Mouse (Mus musculus) small intestine, adult 2 months (tissue): ENCODE measurements around the gene Smpx. TPM values are rescaled to one million over a fixed set of nuclear protein-coding genes. Genes with fewer than 3 reads are reported as not detected.

Experiments
- H3K27ac ChIP-seq: fragments of 200-500 bp; 2 replicates; pipeline ENCODE4 v1.5.1; 2012; ENCODE audit warnings: low read depth, low read length, control low read depth, inconsistent platforms; ENCODE audit not compliant: insufficient read depth
- H3K27me3 ChIP-seq: fragments of 200-500 bp; 2 replicates; pipeline ENCODE4 v1.6.1; 2012; ENCODE audit warnings: mild to moderate bottlenecking, moderate library complexity, low read length, inconsistent platforms; ENCODE audit not compliant: control insufficient read depth, insufficient read depth
- H3K36me3 ChIP-seq: fragments of 200-500 bp; 2 replicates; pipeline ENCODE4 v1.6.1; 2012; ENCODE audit warnings: mild to moderate bottlenecking, low read length, control low read depth, inconsistent platforms; ENCODE audit not compliant: control insufficient read depth, insufficient read depth
- H3K4me1 ChIP-seq: fragments of 200-500 bp; 2 replicates; pipeline ENCODE4 v1.6.1; 2012; ENCODE audit warnings: low read length, inconsistent platforms, mixed read lengths; ENCODE audit not compliant: control insufficient read depth, insufficient read depth, insufficient read length
- H3K4me3 ChIP-seq: fragments of 200-500 bp; 2 replicates; pipeline ENCODE4 v1.5.1; 2012; ENCODE audit warnings: low read depth, mild to moderate bottlenecking, control low read depth, inconsistent platforms, low read length, moderate library complexity
- CTCF ChIP-seq: fragments of 200-500 bp; IDR thresholded peaks from 2 replicates; pipeline ENCODE4 v1.5.1; 2012; ENCODE audit warnings: low read depth, mild to moderate bottlenecking, control low read depth, inconsistent platforms, low read length, moderate library complexity, mixed read lengths; ENCODE audit not compliant: insufficient replicate concordance, insufficient read length; ENCODE audit errors: extremely low read depth
- POLR2A ChIP-seq: fragments of 200-500 bp; IDR thresholded peaks from 2 replicates; pipeline ENCODE4 v1.6.1; 2012; ENCODE audit warnings: low read depth, mild to moderate bottlenecking, control low read depth, inconsistent platforms, low read length, moderate library complexity
- WGBS: fragments of 180-500 bp; shearing (Covaris S2); methylation state at CpG from one replicate; pipeline ENCODE4 v1.1.7; 2018; 5-methylcytosine and 5-hydroxymethylcytosine counted together
- polyA plus RNA-seq: library from polyadenylated mRNA; depleted of rRNA; stranded (reverse); fragments of >200 nt; gene quantifications from 2 replicates; pipeline ENCODE4 v1.2.3, GENCODE M21; 2012; rRNA removed

Smpx gene
- polyA plus RNA-seq, 1 experiment: 0.32 TPM

- WGBS: 81% methylated on average over 10 of the region's 10 CpGs
- no peaks in the 10 kb centered on the region for H3K27me3 ChIP-seq
- TF ChIP-seq CTCF: no peak
- no peak for TF ChIP-seq POLR2A
Measured at GRCm38 (mm10) chrX:157747815-157748544, 49.3 kb downstream of the Smpx start.

GRCm38 (mm10) chrX:157754559-157754958, 55.8 kb downstream of the Smpx start:
- Histone ChIP-seq H3K36me3 (no peaks in the 10 kb centered on the region), H3K27me3 (no peaks in the 10 kb centered on the region), H3K27ac (no peak overlapping the region), H3K4me3 (no peak overlapping the region), H3K4me1 (no peaks in the 10 kb centered on the region)
- TF ChIP-seq POLR2A (no peak), CTCF (no peak)
- WGBS: 72% methylated on average over 4 of the region's 4 CpGs

More at GRCm38 (mm10) chrX:157747815-157748544, 49.3 kb downstream of the Smpx start:
- Histone ChIP-seq H3K36me3 (no peaks in the 10 kb centered on the region), H3K4me1 (no peaks in the 10 kb centered on the region), H3K27ac (no peak overlapping the region), H3K4me3 (no peak overlapping the region)

DNA sequence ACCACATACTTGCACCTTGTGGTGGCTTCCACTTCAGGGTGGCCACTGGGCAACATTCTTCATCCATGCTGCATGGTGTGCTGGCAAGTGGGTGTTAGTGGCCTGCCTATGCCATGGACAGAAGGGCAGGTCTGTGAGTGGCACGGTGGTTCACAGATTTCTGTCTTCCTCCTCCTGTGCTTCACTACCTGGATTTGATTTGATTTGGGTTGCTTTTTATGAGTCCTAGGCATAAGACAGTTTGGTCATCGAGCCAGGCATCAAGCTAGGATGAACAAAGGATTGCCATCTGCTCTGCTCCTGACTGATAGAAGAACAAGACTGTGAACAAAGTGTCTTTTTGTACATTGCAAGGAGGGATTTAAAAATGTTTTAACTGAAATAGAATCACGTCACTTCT, 63.8 kb downstream of the Smpx start:
- H3K4me1 ChIP-seq: no peaks in the 10 kb centered on the region
- no peak overlapping the region for H3K4me3 ChIP-seq
- H3K27me3 ChIP-seq: no peaks in the 10 kb centered on the region
- no peak for TF ChIP-seq POLR2A
- TF ChIP-seq CTCF: no peak
- H3K27ac ChIP-seq: no peak overlapping the region
- no peaks in the 10 kb centered on the region for H3K36me3 ChIP-seq
- WGBS: 75% methylated on average over 3 of the region's 3 CpGs

GRCm38 (mm10) chrX:157801669-157802068, 103.0 kb downstream of the Smpx start:
- WGBS: 83% methylated on average over 2 of the region's 2 CpGs
- H3K36me3 ChIP-seq: no peaks in the 10 kb centered on the region
- no peaks in the 10 kb centered on the region for H3K27me3 ChIP-seq

More at GRCm38 (mm10) chrX:157801669-157802068, 103.0 kb downstream of the Smpx start:
- TF ChIP-seq CTCF (no peak), POLR2A (no peak)
- Histone ChIP-seq H3K4me1 (no peaks in the 10 kb centered on the region), H3K4me3 (no peak overlapping the region), H3K27ac (no peak overlapping the region)

Other genes with a start within 250 kb of the Smpx start
- 5.4 and 5.5 TPM in 2 replicates for gene Sms, start 206.6 kb upstream of the Smpx start, polyA plus RNA-seq
- not detected in 2 replicates for gene Yy2, start 129.9 kb upstream of the Smpx start, polyA plus RNA-seq
- gene Mbtps2, start 100.2 kb upstream of the Smpx start, polyA plus RNA-seq: 1.7 and 3.8 TPM in 2 replicates
- not detected in 2 replicates for gene Klhl34, start 119.5 kb downstream of the Smpx start, polyA plus RNA-seq